Mouse (Mus musculus): ENCODE data around the gene Myh11. TPM values are rescaled to one million over a fixed set of nuclear protein-coding genes. Genes with fewer than 3 reads are reported as not detected.

Myh11 gene
- total and polyA plus RNA-seq, 3 experiments = 0.01 TPM; not detected in 2

DNA sequence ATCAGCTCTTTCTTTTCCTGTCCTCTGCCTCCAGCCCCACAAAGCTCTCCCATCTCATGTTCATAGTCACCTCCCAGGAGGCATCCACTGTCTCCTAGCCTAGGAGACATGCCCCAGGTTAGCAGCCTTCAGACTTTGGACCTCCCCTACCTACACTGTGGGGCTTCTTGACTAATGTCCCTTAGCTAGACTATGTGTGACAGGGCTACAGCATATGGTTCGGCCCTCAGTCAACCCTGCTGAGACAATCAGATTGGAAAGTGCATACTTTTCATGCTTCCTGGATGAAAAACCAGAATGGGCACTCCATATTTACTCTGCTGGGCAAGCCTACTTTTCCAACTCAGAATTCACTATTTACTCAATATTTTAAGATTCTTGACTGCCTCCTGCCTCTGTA is 28.8 kb downstream of the Myh11 start:
- TF ChIP-seq MAX (IDR thresholded peaks at IDR 0.05; ENCODE audit: low read length) (no peak), EP300 (IDR thresholded peaks at IDR 0.05; ENCODE audit: low read depth in 1 of 2, low read length in 2 of 2) (no peak), GABPA (IDR thresholded peaks at IDR 0.05; ENCODE audit: low read depth, low read length) (no peak), POLR2AphosphoS5 (IDR thresholded peaks at IDR 0.05; ENCODE audit: borderline replicate concordance, low read depth, low read length) (no peak), TAL1 (IDR thresholded peaks at IDR 0.05; ENCODE audit: low read length) (no peak), CTCF (IDR thresholded peaks at IDR 0.05 in 2 of 3, conservative IDR thresholded peaks at IDR 0.05 in 1 of 3; ENCODE audit: control insufficient read depth in 1 of 3, insufficient read depth in 1 of 3, low read depth in 2 of 3, low read length in 3 of 3, poor library complexity in 1 of 3, severe bottlenecking in 1 of 3) (no peak), BHLHE40 (IDR thresholded peaks at IDR 0.05; ENCODE audit: borderline replicate concordance, low read depth, low read length) (no peak), MAZ (IDR thresholded peaks at IDR 0.05; ENCODE audit: low read depth, low read length) (no peak), USF2 (IDR thresholded peaks at IDR 0.05; ENCODE audit: borderline replicate concordance in 1 of 2, insufficient read depth in 1 of 2, low read depth in 1 of 2, low read length in 2 of 2) (no peak), TBP (IDR thresholded peaks at IDR 0.05; ENCODE audit: low read depth, low read length) (no peak), ZNF384 (IDR thresholded peaks at IDR 0.05; ENCODE audit: low read depth, low read length) (no peak), USF1 (IDR thresholded peaks at IDR 0.05; ENCODE audit: low read depth, low read length) (no peak), ETS1 (IDR thresholded peaks at IDR 0.05; ENCODE audit: low read depth, low read length) (no peak)

GRCm38 (mm10) chr16:14258856-14259255 is 32.3 kb downstream of the Myh11 start:
- TF ChIP-seq ZNF384 (IDR thresholded peaks at IDR 0.05; ENCODE audit: low read depth, low read length) (no peak), ZMIZ1 (IDR thresholded peaks at IDR 0.05; ENCODE audit: low read depth, low read length) (no peak), CHD1 (IDR thresholded peaks at IDR 0.05; ENCODE audit: low read depth, low read length) (no peak), MXI1 (IDR thresholded peaks at IDR 0.05; ENCODE audit: low read depth, low read length) (no peak), GATA1 (IDR thresholded peaks at IDR 0.05; ENCODE audit: low read depth, low read length) (no peak), ZKSCAN1 (IDR thresholded peaks at IDR 0.05; ENCODE audit: low read depth, low read length) (no peak), KAT2A (conservative IDR thresholded peaks at IDR 0.05; ENCODE audit: low read depth, low read length) (no peak), NRF1 (IDR thresholded peaks at IDR 0.05; ENCODE audit: insufficient read depth, low read depth, low read length, poor library complexity, severe bottlenecking) (no peak), ZC3H11A (IDR thresholded peaks at IDR 0.05; ENCODE audit: low read depth, low read length) (no peak), NELFE (IDR thresholded peaks at IDR 0.05; ENCODE audit: low read depth, low read length) (no peak), CHD2 (IDR thresholded peaks at IDR 0.05; ENCODE audit: low read length) (no peak), JUND (IDR thresholded peaks at IDR 0.05; ENCODE audit: low read depth, low read length) (no peak), POLR2A (IDR thresholded peaks at IDR 0.05; ENCODE audit: control insufficient read depth in 1 of 2, insufficient read depth in 1 of 2, low read depth in 1 of 2, low read length in 2 of 2, poor library complexity in 1 of 2) (no peak), ELF1 (IDR thresholded peaks at IDR 0.05; ENCODE audit: low read depth, low read length) (no peak), RAD21 (IDR thresholded peaks at IDR 0.05; ENCODE audit: low read depth, low read length) (no peak), MAX (IDR thresholded peaks at IDR 0.05; ENCODE audit: low read length) (no peak), BHLHE40 (IDR thresholded peaks at IDR 0.05; ENCODE audit: borderline replicate concordance, low read depth, low read length) (no peak)
- Histone ChIP-seq H3K4me3 (ENCODE audit: control insufficient read depth in 1 of 2, insufficient read depth in 1 of 2, low read depth in 2 of 2, low read length in 2 of 2) (no peak overlapping the region), H3K9ac (ENCODE audit: control insufficient read depth, low read depth, low read length, poor library complexity, severe bottlenecking) (no peak overlapping the region), H3K79me2 (ENCODE audit: control insufficient read depth, insufficient read depth, low read length, poor library complexity) (no peaks in the 10 kb centered on the region), H3K27ac (ENCODE audit: control insufficient read depth, low read depth, low read length) (no peak overlapping the region), H3K36me3 (ENCODE audit: control insufficient read depth in 1 of 2, insufficient read depth in 2 of 2, low read length in 2 of 2) (no peaks in the 10 kb centered on the region), H3K27me3 (ENCODE audit: control insufficient read depth in 1 of 2, insufficient read depth in 2 of 2, low read length in 2 of 2) (peaks cover 0 to 3% of the 10 kb centered on the region in 2 experiments; a peak in 1 of 4 replicates), H3K9me3 (replicated peaks; ENCODE audit: insufficient read depth, low read length) (no peaks in the 10 kb centered on the region), H3K4me1 (ENCODE audit: control insufficient read depth in 1 of 2, insufficient read depth in 2 of 2, low read length in 2 of 2) (no peaks in the 10 kb centered on the region)
- no peak for DNase-seq (ENCODE audit: low read depth, low spot score)

More for the DNA sequence above, 28.8 kb downstream of the Myh11 start:
- H3K27ac ChIP-seq (ENCODE audit: control insufficient read depth, low read depth, low read length) = no peak overlapping the region
- no peak overlapping the region for H3K4me3 ChIP-seq (ENCODE audit: control insufficient read depth in 1 of 2, insufficient read depth in 1 of 2, low read depth in 2 of 2, low read length in 2 of 2)
- no peak overlapping the region for H3K9ac ChIP-seq (ENCODE audit: control insufficient read depth, low read depth, low read length, poor library complexity, severe bottlenecking)
- DNase-seq (ENCODE audit: low read depth, low spot score) = no peak
- no peaks in the 10 kb centered on the region for H3K27me3 ChIP-seq (ENCODE audit: control insufficient read depth in 1 of 2, insufficient read depth in 2 of 2, low read length in 2 of 2)
- H3K36me3 ChIP-seq (ENCODE audit: control insufficient read depth in 1 of 2, insufficient read depth in 2 of 2, low read length in 2 of 2) = no peaks in the 10 kb centered on the region; a peak in 1 of 4 replicates
- H3K79me2 ChIP-seq (ENCODE audit: control insufficient read depth, insufficient read depth, low read length, poor library complexity) = no peaks in the 10 kb centered on the region
- H3K4me1 ChIP-seq (ENCODE audit: control insufficient read depth in 1 of 2, insufficient read depth in 2 of 2, low read length in 2 of 2) = peaks cover 0 to 7% of the 10 kb centered on the region in 2 experiments; a peak in 1 of 4 replicates
- no peaks in the 10 kb centered on the region for H3K9me3 ChIP-seq (replicated peaks; ENCODE audit: insufficient read depth, low read length)
